Mouse (Mus musculus) CH12.LX (cell line): ENCODE measurements around the gene Pank2.
"Not testable (repeated sequence)": the region's sequence is repeated elsewhere in the genome, so short reads cannot be mapped to it uniquely, and the experiment has no call there.

Source experiments
- CTCF ChIP-seq, 2 experiments: IDR thresholded peaks in 1 of 2; conservative IDR thresholded peaks in 1 of 2; 2 replicates each; pipeline ENCODE4 v1.5.1; 2011 to 2012; ENCODE audit warnings: low read depth in 2 of 2, low read length in 2 of 2, improper control_type of control experiment in 1 of 2, inconsistent platforms in 1 of 2, mild to moderate bottlenecking in 1 of 2, moderate library complexity in 1 of 2
- E2F4 ChIP-seq: IDR thresholded peaks from 2 replicates; pipeline ENCODE4 v1.6.1; 2011; ENCODE audit warnings: low read depth, low read length, improper control_type of control experiment; ENCODE audit not compliant: insufficient replicate concordance
- ELF1 ChIP-seq: IDR thresholded peaks from 2 replicates; pipeline ENCODE4 v1.6.1; 2014; ENCODE audit warnings: low read depth, mild to moderate bottlenecking, inconsistent platforms, low read length, improper control_type of control experiment
- EP300 ChIP-seq: IDR thresholded peaks from 2 replicates; pipeline ENCODE4 v1.6.1; 2011; ENCODE audit warnings: low read length, improper control_type of control experiment
- IRF4 ChIP-seq: IDR thresholded peaks from 2 replicates; pipeline ENCODE4 v1.6.1; 2014; ENCODE audit warnings: low read depth, mild to moderate bottlenecking, inconsistent platforms, low read length, improper control_type of control experiment
- KAT2A ChIP-seq: IDR thresholded peaks from 2 replicates; pipeline ENCODE4 v1.6.1; 2012; ENCODE audit warnings: low read length, improper control_type of control experiment, inconsistent platforms; ENCODE audit not compliant: insufficient replicate concordance
- MAX ChIP-seq: IDR thresholded peaks from 2 replicates; pipeline ENCODE4 v1.6.1; 2011; ENCODE audit warnings: low read length, improper control_type of control experiment
- PAX5 ChIP-seq: IDR thresholded peaks from 2 replicates; pipeline ENCODE4 v1.6.1; 2012; ENCODE audit warnings: low read length, inconsistent platforms, mixed read lengths
- POLR2A ChIP-seq: IDR thresholded peaks from 2 replicates; pipeline ENCODE4 v1.6.1; 2011; ENCODE audit warnings: low read depth, mild to moderate bottlenecking, improper control_type of control experiment, low read length
- SIN3A ChIP-seq: IDR thresholded peaks from 2 replicates; pipeline ENCODE4 v1.6.1; 2012; ENCODE audit warnings: low read length, improper control_type of control experiment, inconsistent platforms
- SMC3 ChIP-seq: IDR thresholded peaks from 2 replicates; pipeline ENCODE4 v1.6.1; 2011; ENCODE audit warnings: low read depth, low read length, improper control_type of control experiment
- UBTF ChIP-seq: IDR thresholded peaks from 2 replicates; pipeline ENCODE4 v1.6.1; 2012; ENCODE audit warnings: low read depth, mild to moderate bottlenecking, inconsistent platforms, low read length, improper control_type of control experiment, moderate library complexity
- ZC3H11A ChIP-seq: IDR thresholded peaks from 2 replicates; pipeline ENCODE4 v1.6.1; 2012; ENCODE audit warnings: low read depth, mild to moderate bottlenecking, inconsistent platforms, low read length, improper control_type of control experiment
- ZNF384 ChIP-seq: IDR thresholded peaks from 2 replicates; pipeline ENCODE4 v1.6.1; 2012; ENCODE audit warnings: low read depth, low read length, improper control_type of control experiment, inconsistent platforms

GRCm38 (mm10) chr2:131305226-131305625, 42.9 kb downstream of the Pank2 start:
- not testable (repeated sequence) for TF ChIP-seq CTCF (conservative IDR thresholded peaks at IDR 0.05 in 1 of 2, IDR thresholded peaks at IDR 0.05 in 1 of 2; ENCODE audit: low read depth in 2 of 2, low read length in 2 of 2); EP300; ELF1; IRF4; ZC3H11A; PAX5; SMC3; E2F4; UBTF; POLR2A; SIN3A; KAT2A; ZNF384; MAX
